In the genomic region with DNA sequence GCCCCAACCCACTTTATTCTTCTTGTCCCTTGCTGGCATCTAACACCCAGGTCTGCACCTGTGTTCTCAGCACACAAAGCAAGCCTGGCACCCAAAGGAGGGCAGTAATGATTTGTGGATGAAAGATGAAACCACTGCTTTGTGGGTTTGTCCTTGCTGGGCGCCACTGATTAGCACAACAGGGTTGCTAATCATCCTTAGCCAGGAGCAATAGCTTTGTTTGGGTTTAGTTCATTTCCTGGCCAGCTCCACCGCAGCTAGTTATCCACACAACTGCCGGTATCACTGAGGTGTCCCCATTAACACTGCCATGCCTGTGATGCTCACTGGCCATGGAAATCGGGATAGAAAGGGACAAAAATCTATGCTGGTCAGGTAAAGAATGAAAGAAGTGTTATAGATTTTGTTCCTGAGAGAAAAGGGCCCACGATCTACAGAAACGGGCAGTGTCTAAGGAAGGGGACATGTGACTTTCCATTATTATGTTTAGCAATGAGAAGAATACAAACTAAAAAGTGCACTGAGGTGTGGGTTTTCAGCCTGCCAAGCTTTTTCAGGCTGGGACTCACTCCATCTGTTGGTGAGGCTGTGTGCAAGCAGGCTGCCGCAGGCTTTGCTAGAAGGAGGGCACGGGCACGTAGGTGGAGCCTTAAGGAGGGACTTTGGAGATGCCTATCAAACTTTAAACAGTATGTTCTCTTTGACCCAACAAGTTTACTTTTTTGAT, we compare ENCODE assay signal across 8 mouse cellular contexts.
DNase-seq lines count a peak whose midpoint lies in the region; ATAC-seq lines count a peak whose summit lies in the region.

No protein-coding gene starts in this region.

- no peaks in the 10 kb centered on the region for H3K27me3 ChIP-seq in kidney, embryonic 14.5 days (ENCODE audit: control insufficient read depth, insufficient read depth, low read length)
- no peaks in the 10 kb centered on the region for H3K27me3 ChIP-seq in forebrain, embryonic 12.5 days

- H3K27ac ChIP-seq in kidney, embryonic 14.5 days (ENCODE audit: low read depth, low read length) = peak overlapping the region; percentile 17; the same call in 1 of the 2 replicates
- H3K27ac ChIP-seq in forebrain, embryonic 12.5 days = peak overlapping the region; percentile 56; the same call in 1 of the 2 replicates

- H3K9me3 ChIP-seq in kidney, embryonic 14.5 days (ENCODE audit: control insufficient read depth, low read length) = no peaks in the 10 kb centered on the region
- no peaks in the 10 kb centered on the region for H3K9me3 ChIP-seq in forebrain, embryonic 12.5 days

- peaks cover 15% of the 10 kb centered on the region; the same call in 1 of the 2 replicates for H3K4me1 ChIP-seq in kidney, embryonic 14.5 days (ENCODE audit: control insufficient read depth, insufficient read depth, low read length)
- H3K4me1 ChIP-seq in forebrain, embryonic 12.5 days = peaks cover 28% of the 10 kb centered on the region

- WGBS in kidney, embryonic 14.5 days = 14% methylated on average over 9 of the region's 9 CpGs
- 2% methylated on average over 9 of the region's 9 CpGs for WGBS in forebrain, embryonic 12.5 days

- H3K4me2 ChIP-seq in kidney, embryonic 14.5 days (replicated peaks; ENCODE audit: low read depth, low read length) = no peak overlapping the region; the same call in 1 of the 2 replicates
- 0 out of 2 replicates have a peak overlapping the region, but pooled peaks have one; percentile 19 for H3K4me2 ChIP-seq in forebrain, embryonic 12.5 days

- no peaks in the 10 kb centered on the region for H3K36me3 ChIP-seq in kidney, embryonic 14.5 days (ENCODE audit: control insufficient read depth, insufficient read depth, low read length)
- H3K36me3 ChIP-seq in forebrain, embryonic 12.5 days (replicated peaks) = no peaks in the 10 kb centered on the region

- no peak for DNase-seq in kidney, adult 18-20 months
- peak; percentile 67 for DNase-seq in adrenal gland, postnatal 14 days
- DNase-seq in kidney, postnatal 10 days = peak; percentile 38
- peak; percentile 51 for DNase-seq in lung, postnatal 14 days
- DNase-seq in right cerebral cortex, postnatal 36 days (ENCODE audit: low spot score in 2 of 2) = peak; percentile 31 to 36
- no peak for DNase-seq in urinary bladder, adult 2 months (ENCODE audit: low spot score)

- H3K9ac ChIP-seq in kidney, embryonic 14.5 days (ENCODE audit: low read depth, low read length) = no peak overlapping the region
- no peak overlapping the region for H3K9ac ChIP-seq in forebrain, embryonic 12.5 days

- no peak for ATAC-seq in kidney, embryonic 14.5 days (ENCODE audit: low FRiP score, low TSS enrichment)
- peak; percentile 73 for ATAC-seq in forebrain, embryonic 12.5 days (ENCODE audit: low FRiP score)

- H3K4me3 ChIP-seq in kidney, embryonic 14.5 days (ENCODE audit: low read length) = no peak overlapping the region
- no peak overlapping the region for H3K4me3 ChIP-seq in forebrain, embryonic 12.5 days (replicated peaks)

Comparison
In these comparisons a context has a peak if more than half of its experiments do, and no peak if none do; other contexts are left out.
1. DNase-seq: peak in adrenal gland, postnatal 14 days (single experiment), kidney, postnatal 10 days (single experiment), lung, postnatal 14 days (single experiment) and right cerebral cortex, postnatal 36 days (2 of 2); none in kidney, adult 18-20 months (single experiment) and urinary bladder, adult 2 months (single experiment).